Mouse (Mus musculus) heart, embryonic 10.5 days (tissue): Measurements from ENCODE around the gene Atp5s. TPM values are rescaled to one million over a fixed set of nuclear protein-coding genes. Genes with fewer than 3 reads are reported as not detected.

Experiments used
- DNase-seq: peaks from one replicate; pipeline ENCODE4 v3.0.0-alpha.2; 2017; ENCODE audit warnings: low spot score
- H3K27ac ChIP-seq: fragments of 300-500 bp; sonication (generic); 2 replicates; pipeline ENCODE4 v1.5.1; 2016; ENCODE audit warnings: mild to moderate bottlenecking
- H3K27me3 ChIP-seq: fragments of 300-500 bp; sonication (generic); 2 replicates; pipeline ENCODE4 v1.6.1; 2016; ENCODE audit warnings: mild to moderate bottlenecking; ENCODE audit not compliant: poor library complexity, insufficient read depth, severe bottlenecking
- H3K36me3 ChIP-seq: fragments of 300-500 bp; sonication (generic); 2 replicates; pipeline ENCODE4 v1.6.1; 2016; ENCODE audit warnings: mild to moderate bottlenecking, moderate library complexity
- H3K4me1 ChIP-seq: fragments of 300-500 bp; sonication (generic); 2 replicates; pipeline ENCODE4 v1.6.1; 2016; ENCODE audit warnings: mild to moderate bottlenecking
- H3K4me3 ChIP-seq: fragments of 300-500 bp; sonication (generic); 2 replicates; pipeline ENCODE4 v1.5.1; 2016; ENCODE audit warnings: mild to moderate bottlenecking, moderate library complexity
- H3K9me3 ChIP-seq: fragments of 300-500 bp; sonication (generic); 2 replicates; pipeline ENCODE4 v1.6.1; 2016; ENCODE audit warnings: mild to moderate bottlenecking, moderate library complexity
- WGBS: fragments of 180-500 bp; shearing (Covaris S2); methylation state at CpG from one replicate; pipeline ENCODE4 v1.1.7; 2016; 5-methylcytosine and 5-hydroxymethylcytosine counted together
- polyA plus RNA-seq: library from polyadenylated mRNA; unstranded; fragments of >200 nt; fragmentation: Nextera tagmentation; extraction: Ambion mirVana; gene quantifications from 2 replicates; pipeline ENCODE4 v1.2.1, GENCODE M21; 2016

Gene Atp5s
- polyA plus RNA-seq, 1 experiment from 2014 or later = 27.6 TPM

- H3K27ac ChIP-seq = 0 out of 2 replicates have a peak overlapping the region, but pooled peaks have one; percentile 29
- H3K4me3 ChIP-seq = no peak overlapping the region
- peaks cover 19% of the 10 kb centered on the region for H3K4me1 ChIP-seq
- no peaks in the 10 kb centered on the region for H3K27me3 ChIP-seq
- WGBS = 79% methylated on average over 10 of the region's 10 CpGs
- no peaks in the 10 kb centered on the region for H3K36me3 ChIP-seq
- no peak for DNase-seq
- H3K9me3 ChIP-seq = no peaks in the 10 kb centered on the region
Measured at GRCm38 (mm10) chr12:69766185-69766904, 41.6 kb downstream of the Atp5s start.

- H3K27me3 ChIP-seq = no peaks in the 10 kb centered on the region
- no peak overlapping the region for H3K4me3 ChIP-seq
- no peaks in the 10 kb centered on the region for H3K9me3 ChIP-seq
- peaks cover 19% of the 10 kb centered on the region for H3K4me1 ChIP-seq
- no peak overlapping the region for H3K27ac ChIP-seq
- DNase-seq = no peak
- 54% methylated on average over 9 of the region's 9 CpGs for WGBS
- no peaks in the 10 kb centered on the region for H3K36me3 ChIP-seq
Measured at GRCm38 (mm10) chr12:69767476-69768258, 42.9 kb downstream of the Atp5s start.

GRCm38 (mm10) chr12:69768841-69769240 is 44.1 kb downstream of the Atp5s start:
- Histone ChIP-seq H3K27me3 (no peaks in the 10 kb centered on the region), H3K4me3 (no peak overlapping the region), H3K4me1 (peaks cover 19% of the 10 kb centered on the region), H3K27ac (no peak overlapping the region), H3K36me3 (no peaks in the 10 kb centered on the region), H3K9me3 (no peaks in the 10 kb centered on the region)
- DNase-seq = no peak
- 78% methylated on average over 2 of the region's 2 CpGs for WGBS

GRCm38 (mm10) chr12:69776607-69777340 is 52.0 kb downstream of the Atp5s start:
- Histone ChIP-seq H3K27ac (0 out of 2 replicates have a peak overlapping the region, but pooled peaks have one; percentile 22), H3K4me3 (no peak overlapping the region), H3K27me3 (no peaks in the 10 kb centered on the region), H3K36me3 (no peaks in the 10 kb centered on the region), H3K4me1 (peaks cover 14% of the 10 kb centered on the region), H3K9me3 (no peaks in the 10 kb centered on the region)
- DNase-seq = no peak
- WGBS = 68% methylated on average over 11 of the region's 11 CpGs

GRCm38 (mm10) chr12:69777341-69777730 is 52.6 kb downstream of the Atp5s start:
- Histone ChIP-seq H3K4me3 (no peak overlapping the region), H3K4me1 (peaks cover 19% of the 10 kb centered on the region), H3K36me3 (no peaks in the 10 kb centered on the region), H3K27ac (no peak overlapping the region), H3K9me3 (no peaks in the 10 kb centered on the region), H3K27me3 (no peaks in the 10 kb centered on the region)
- WGBS = 84% methylated on average over 6 of the region's 6 CpGs
- no peak for DNase-seq

- no peak for DNase-seq
- H3K4me1 ChIP-seq = peaks cover 22% of the 10 kb centered on the region
- 76% methylated on average over 2 of the region's 2 CpGs for WGBS
- H3K27ac ChIP-seq = no peak overlapping the region
- no peaks in the 10 kb centered on the region for H3K27me3 ChIP-seq
- no peaks in the 10 kb centered on the region for H3K9me3 ChIP-seq
- no peak overlapping the region for H3K4me3 ChIP-seq
- H3K36me3 ChIP-seq = no peaks in the 10 kb centered on the region
Measured at GRCm38 (mm10) chr12:69777957-69778356, 53.2 kb downstream of the Atp5s start.

GRCm38 (mm10) chr12:69781480-69781879 is 56.7 kb downstream of the Atp5s start:
- DNase-seq = no peak
- WGBS = 86% methylated on average over 8 of the region's 8 CpGs

GRCm38 (mm10) chr12:69781935-69782650 is 57.3 kb downstream of the Atp5s start:
- 77% methylated on average over 10 of the region's 10 CpGs for WGBS
- H3K4me1 ChIP-seq = peaks cover 24% of the 10 kb centered on the region
- H3K9me3 ChIP-seq = no peaks in the 10 kb centered on the region
- DNase-seq = no peak
- no peak overlapping the region for H3K4me3 ChIP-seq
- H3K27me3 ChIP-seq = no peaks in the 10 kb centered on the region
- H3K36me3 ChIP-seq = no peaks in the 10 kb centered on the region
- H3K27ac ChIP-seq = peak overlapping the region; percentile 72

More at GRCm38 (mm10) chr12:69781480-69781879, 56.7 kb downstream of the Atp5s start:
- no peak overlapping the region for H3K4me3 ChIP-seq
- H3K27ac ChIP-seq = no peak overlapping the region
- peaks cover 30% of the 10 kb centered on the region for H3K4me1 ChIP-seq
- no peaks in the 10 kb centered on the region for H3K36me3 ChIP-seq
- no peaks in the 10 kb centered on the region for H3K9me3 ChIP-seq
- H3K27me3 ChIP-seq = no peaks in the 10 kb centered on the region

- WGBS = 53% methylated on average over 6 of the region's 6 CpGs
- no peaks in the 10 kb centered on the region for H3K27me3 ChIP-seq
- peak; percentile 85 for DNase-seq
- no peaks in the 10 kb centered on the region for H3K9me3 ChIP-seq
- no peaks in the 10 kb centered on the region for H3K36me3 ChIP-seq
- peak overlapping the region; percentile 69; the same call in 1 of the 2 replicates for H3K27ac ChIP-seq
- H3K4me3 ChIP-seq = no peak overlapping the region
- H3K4me1 ChIP-seq = peaks cover 21% of the 10 kb centered on the region
Measured at GRCm38 (mm10) chr12:69783247-69784025, 58.7 kb downstream of the Atp5s start.

GRCm38 (mm10) chr12:69785471-69785870 is 60.7 kb downstream of the Atp5s start:
- DNase-seq = no peak
- WGBS = 83% methylated on average over 9 of the region's 9 CpGs
- Histone ChIP-seq H3K9me3 (no peaks in the 10 kb centered on the region), H3K4me3 (no peak overlapping the region), H3K27ac (no peak overlapping the region), H3K4me1 (peaks cover 25% of the 10 kb centered on the region), H3K36me3 (no peaks in the 10 kb centered on the region), H3K27me3 (no peaks in the 10 kb centered on the region; the same call in 1 of the 2 replicates)

- no peak overlapping the region for H3K4me3 ChIP-seq
- H3K27me3 ChIP-seq = no peaks in the 10 kb centered on the region; the same call in 1 of the 2 replicates
- H3K9me3 ChIP-seq = no peaks in the 10 kb centered on the region
- 87% methylated on average over 5 of the region's 5 CpGs for WGBS
- H3K36me3 ChIP-seq = no peaks in the 10 kb centered on the region
- H3K27ac ChIP-seq = no peak overlapping the region
- peaks cover 18% of the 10 kb centered on the region for H3K4me1 ChIP-seq
- DNase-seq = no peak
Measured at GRCm38 (mm10) chr12:69788380-69788779, 63.6 kb downstream of the Atp5s start.
